Mouse (Mus musculus): ENCODE measurements around the gene Tmem63b. TPM values are rescaled to one million over a fixed set of nuclear protein-coding genes. Genes with fewer than 3 reads are reported as not detected.

The Tmem63b gene
- total RNA-seq, 1 experiment from 2014 or later = 48.1 TPM

- no peak for DNase-seq
These were observed 14.1 kb downstream of the Tmem63b start for GRCm38 (mm10) chr17:45672598-45672997.

DNA sequence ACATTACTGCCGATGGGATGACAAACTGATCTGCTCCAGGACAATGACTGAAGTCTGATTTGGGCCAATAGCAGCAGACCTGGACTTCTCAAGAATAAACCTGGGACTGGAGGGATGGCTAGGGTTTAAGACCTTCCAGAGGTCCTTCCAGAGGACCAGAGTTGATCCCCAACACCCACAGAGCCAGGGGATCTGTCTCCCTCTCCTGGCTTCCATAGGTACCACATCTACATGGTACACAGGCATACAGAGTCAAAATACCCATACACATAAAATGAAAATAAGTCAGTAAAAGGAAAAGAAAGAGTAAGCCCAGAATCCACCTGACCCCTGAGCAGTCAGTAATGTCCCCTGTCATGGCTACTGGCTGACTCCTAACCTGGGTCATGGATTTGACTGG is 14.9 kb downstream of the Tmem63b start:
- no peak for DNase-seq

DNA sequence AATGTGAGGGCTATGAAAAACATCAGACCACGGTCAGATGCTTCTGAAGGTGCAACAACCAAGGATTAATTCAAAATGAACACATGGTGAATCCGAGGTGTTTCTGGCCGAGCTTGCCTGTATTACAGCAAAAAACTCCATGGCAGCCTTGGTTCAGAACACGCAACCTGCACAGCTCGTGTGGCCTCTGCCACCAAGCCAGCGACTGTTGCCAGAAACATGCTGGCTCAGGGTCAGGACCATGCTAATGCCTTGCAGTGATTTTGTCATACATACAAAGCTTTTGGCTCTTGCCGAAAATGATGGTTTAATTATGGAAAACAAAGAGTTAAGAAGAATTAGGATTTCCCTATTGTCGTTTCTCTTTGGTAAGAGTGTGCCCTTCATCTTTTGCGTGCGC is 18.7 kb downstream of the Tmem63b start:
- peak; percentile 58 for DNase-seq

- no peak for DNase-seq
These were observed 19.2 kb downstream of the Tmem63b start for GRCm38 (mm10) chr17:45667481-45667880.

GRCm38 (mm10) chr17:45666091-45666490 is 20.6 kb downstream of the Tmem63b start:
- no peak for DNase-seq

GRCm38 (mm10) chr17:45664608-45665007 is 22.1 kb downstream of the Tmem63b start:
- no peak for DNase-seq

GRCm38 (mm10) chr17:45663106-45663919 is 23.4 kb downstream of the Tmem63b start:
- DNase-seq = peak; percentile 87

- no peak for DNase-seq
These were observed 27.5 kb downstream of the Tmem63b start, which contains the start of gene Capn11 for GRCm38 (mm10) chr17:45659225-45659624. Capn11 (minus strand) TSS chr17:45659325.

- peak; percentile 61 for DNase-seq
These were observed 30.9 kb downstream of the Tmem63b start for GRCm38 (mm10) chr17:45655820-45656219.

DNA sequence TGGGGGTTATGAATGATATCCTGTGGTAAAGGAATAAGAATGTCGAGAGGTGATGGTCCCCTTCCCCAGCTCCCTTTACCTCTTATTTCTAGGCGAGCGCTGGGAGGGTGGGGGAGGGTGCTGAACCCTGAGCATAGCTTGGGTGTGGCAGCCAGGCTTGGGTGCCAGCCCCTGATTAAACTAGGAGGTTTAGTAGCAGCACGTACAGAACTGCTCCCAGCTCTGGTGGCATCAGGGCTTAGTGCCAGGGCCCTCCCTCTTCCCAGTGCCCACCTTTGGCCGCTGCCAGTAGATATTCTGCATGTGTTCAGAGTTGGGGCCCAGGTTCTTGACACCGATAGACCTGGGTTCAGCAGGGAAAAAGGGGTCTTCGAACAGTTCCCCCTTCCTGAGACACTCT is 33.5 kb downstream of the Tmem63b start:
- DNase-seq = no peak

DNA sequence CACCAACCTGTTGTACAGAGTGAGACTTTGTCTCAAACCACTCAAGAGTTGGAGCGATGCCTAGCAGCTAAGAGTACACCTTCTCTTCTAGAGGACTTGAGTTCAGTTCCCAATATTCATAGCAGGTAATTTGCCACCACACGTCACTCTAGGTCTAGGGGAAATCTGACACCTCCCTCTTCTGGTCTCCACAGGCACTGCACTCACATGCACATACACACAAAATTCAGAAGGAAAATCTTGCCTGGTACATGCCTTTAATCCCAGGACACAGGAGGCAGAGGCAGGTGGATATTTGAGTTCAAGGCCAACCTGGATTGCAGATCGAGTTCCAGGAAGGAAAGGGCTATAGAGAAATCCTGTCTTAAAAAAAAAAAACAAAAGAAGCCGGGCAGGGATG is 42.5 kb downstream of the Tmem63b start:
- no peak for DNase-seq

DNA sequence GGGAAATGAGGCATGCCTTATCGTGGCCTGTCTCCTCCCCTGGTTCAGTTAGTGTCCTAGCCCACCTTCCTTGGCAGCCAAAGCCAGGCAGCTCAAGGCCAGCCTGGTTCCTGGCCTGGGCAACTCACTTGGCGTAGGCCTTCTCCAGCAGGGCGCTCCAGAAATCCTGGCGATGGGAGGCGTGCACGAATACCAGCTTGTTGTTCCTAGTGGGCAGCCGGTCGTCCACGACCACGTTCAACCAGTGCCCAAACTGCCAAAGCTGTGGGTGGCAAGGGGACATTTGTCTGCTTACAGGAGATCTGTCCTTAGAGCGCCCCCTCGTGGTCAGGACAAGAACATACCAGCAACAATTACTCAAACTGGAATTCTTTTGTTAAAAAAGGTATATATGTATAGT is 44.0 kb downstream of the Tmem63b start:
- peak; percentile 88 for DNase-seq

DNA sequence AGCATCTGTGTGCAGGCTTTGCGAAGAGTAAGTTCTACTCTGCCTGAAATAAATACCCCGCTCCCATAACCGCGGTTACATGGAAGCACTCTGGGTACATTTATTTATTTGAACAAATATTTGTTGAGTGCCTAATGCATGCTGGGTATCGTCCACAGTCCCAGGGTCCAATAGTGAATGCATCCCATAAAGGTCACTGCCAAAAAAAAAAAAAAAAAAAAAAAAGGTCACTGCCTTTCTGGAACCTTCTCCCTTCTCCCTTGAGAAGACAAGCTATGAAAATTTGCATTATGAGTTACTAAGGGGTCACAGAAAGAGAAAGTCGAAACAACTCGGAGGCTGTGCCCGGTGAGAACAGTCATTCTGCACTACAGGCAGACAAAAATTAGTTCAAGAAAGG is 44.7 kb downstream of the Tmem63b start:
- DNase-seq = no peak

DNA sequence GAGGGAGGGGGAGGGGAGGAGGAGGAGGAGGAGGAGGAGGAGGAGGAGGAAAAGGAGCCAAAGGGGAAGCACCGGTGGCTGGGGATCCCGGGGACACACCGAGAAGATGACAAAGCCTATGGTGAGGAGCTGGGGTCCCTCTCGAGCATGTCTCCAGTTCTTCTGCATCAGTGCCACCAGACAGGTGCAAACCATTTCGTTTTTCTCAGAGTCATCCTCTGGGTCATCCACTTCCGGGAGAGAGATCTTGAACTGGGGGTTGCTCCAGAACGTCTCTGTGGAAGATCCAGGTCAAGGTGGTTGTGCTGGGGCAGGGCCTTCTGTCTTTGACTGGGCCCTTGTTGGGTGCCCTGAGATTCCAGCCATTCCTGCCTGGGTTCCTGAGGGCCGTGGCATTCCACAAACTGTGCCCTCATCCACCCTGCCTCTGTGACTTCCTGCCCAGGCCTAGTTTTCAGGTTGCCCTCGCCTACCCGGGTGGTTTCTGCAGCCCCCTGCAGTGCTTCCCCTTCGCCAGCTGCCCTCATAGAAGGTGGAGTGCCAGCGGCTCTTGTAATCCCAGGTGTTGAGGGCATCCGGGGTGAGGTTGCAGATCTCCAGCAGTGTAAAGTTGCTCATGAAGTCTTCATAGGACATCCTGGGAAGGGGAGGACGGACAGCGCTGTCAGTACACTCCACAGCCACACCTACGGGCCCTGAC is 48.0 kb downstream of the Tmem63b start:
- no peak for DNase-seq

DNA sequence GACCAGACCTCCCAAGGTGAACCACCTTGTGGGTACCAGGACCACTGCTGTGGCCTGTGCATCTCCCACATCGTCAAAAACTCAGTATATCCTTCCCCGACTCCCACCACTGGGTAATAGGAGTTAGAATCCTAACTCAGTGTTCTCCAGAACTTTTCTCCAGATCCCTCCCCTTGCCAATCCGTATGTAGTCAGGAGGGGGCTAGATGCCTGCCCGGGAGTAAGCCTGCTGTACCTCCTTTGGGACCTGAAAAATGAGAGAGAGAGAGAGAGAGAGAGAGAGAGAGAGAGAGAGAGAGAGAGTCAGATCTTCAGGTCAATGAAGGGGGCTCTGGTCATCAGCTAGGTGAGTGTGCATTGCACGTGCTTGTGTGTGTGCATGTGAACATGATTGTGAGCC is 52.7 kb downstream of the Tmem63b start:
- DNase-seq = no peak

DNA sequence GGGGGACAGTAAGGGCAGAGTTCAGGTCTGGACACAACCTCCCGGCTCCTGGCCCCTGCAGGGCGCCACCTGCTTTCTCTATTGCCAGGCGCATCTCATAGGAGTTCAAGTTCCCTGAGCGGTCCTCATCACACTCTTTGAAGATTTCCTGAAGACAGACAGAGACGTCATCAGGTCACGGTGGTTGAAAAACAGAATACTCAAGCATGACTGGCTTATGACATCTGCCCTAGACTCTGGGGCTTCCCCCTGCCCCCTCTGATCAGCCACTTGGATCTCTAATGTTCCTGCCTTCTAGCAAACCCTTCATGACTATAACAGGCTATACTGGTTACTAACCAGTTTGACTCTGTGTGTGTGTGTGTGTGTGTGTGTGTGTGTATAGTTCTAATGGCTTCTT is 54.8 kb downstream of the Tmem63b start:
- DNase-seq = no peak

DNA sequence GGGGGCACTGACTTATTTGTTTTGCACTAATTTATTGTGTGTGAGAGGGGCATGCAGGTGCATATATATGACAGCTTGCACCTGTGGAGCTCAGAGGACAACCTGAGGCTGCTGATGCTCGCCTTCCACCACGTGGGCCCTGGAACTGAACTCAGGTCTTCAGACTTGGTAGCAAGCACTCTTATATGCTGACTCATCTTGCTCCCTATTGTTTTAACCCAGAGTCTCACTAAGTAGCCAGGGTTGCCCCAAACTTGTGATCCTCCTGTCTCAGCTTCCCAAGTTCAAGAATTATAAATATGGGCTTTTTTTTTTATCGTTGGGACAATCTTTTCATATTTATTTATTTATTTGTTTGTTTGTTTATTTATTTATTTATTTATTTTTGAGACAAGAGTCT is 55.7 kb downstream of the Tmem63b start:
- DNase-seq = no peak

GRCm38 (mm10) chr17:45629861-45630694 is 56.6 kb downstream of the Tmem63b start:
- peak; percentile 78 for DNase-seq

GRCm38 (mm10) chr17:45628885-45629855 is 57.5 kb downstream of the Tmem63b start:
- DNase-seq = no peak

DNA sequence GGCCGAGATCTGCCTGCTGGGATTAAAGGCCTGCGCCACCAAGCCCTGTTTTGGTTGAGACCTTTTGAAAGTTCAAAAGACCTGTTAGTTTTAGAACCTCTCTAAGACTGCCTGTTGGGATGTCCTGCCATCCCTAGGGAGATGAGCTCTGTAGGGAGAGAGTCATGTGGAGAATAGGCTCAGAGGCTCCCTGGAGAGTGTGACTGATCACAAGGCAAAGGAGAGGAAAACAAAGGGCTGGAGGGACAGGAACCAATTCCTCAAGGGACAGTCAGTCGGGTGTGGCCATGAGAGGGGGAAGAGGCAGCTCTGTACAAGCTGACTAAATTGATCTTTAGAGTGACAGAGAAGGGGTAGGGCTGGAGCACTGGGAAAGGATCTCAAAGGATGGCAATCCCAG is 58.5 kb downstream of the Tmem63b start:
- no peak for DNase-seq

DNA sequence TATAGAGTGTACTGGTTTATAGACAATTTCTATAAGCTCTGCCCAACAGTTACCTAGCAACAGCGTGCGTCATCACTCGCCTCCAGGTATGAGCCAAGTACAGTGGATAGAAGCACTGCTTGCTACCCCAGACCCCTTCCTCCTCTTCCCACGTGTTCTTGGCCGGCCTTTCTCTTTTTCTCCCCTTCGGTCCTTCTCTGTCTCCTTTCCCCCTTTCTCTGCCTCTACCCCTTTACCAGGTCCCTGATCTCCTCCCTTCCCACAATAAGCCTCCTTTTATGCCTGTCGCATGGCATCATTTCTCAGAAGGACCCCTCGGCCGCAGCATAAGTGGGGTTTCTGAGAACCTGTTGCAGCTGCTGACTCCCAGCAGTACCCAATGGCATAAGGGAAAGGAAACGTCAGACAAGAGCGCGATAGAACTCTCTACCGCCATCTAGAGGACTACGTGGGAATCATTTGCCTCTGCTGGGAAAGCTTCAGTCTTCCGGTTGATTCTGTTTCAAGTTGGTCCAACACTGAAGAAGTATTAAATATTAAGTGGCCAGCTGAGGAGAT is 60.0 kb downstream of the Tmem63b start:
- DNase-seq = peak; percentile 77

Data from adrenal gland, postnatal 14 days (tissue).